Mouse (Mus musculus) layer of hippocampus, postnatal 25 days (tissue): ENCODE results near the gene Eif4e3. TPM values are rescaled to one million over a fixed set of nuclear protein-coding genes. Genes with fewer than 3 reads are reported as not detected.

Experiments
- DNase-seq, 2 experiments: peaks; one replicate each; pipeline ENCODE4 v3.0.0; 2022; ENCODE audit warnings: mixed read lengths in 2 of 2, low spot score in 1 of 2; ENCODE audit errors: extremely low spot score in 1 of 2
- total RNA-seq, 2 experiments: library from RNA; stranded (reverse); gene quantifications; 2 replicates each; pipeline ENCODE4 v1.2.3; 2021

Eif4e3 gene
- total RNA-seq, 2 experiments from 2014 or later, result 21.0 to 21.5 TPM

- no peak for DNase-seq
Observed at GRCm38 (mm10) chr6:99665457-99666317, 884 bp downstream of the Eif4e3 start.

DNA sequence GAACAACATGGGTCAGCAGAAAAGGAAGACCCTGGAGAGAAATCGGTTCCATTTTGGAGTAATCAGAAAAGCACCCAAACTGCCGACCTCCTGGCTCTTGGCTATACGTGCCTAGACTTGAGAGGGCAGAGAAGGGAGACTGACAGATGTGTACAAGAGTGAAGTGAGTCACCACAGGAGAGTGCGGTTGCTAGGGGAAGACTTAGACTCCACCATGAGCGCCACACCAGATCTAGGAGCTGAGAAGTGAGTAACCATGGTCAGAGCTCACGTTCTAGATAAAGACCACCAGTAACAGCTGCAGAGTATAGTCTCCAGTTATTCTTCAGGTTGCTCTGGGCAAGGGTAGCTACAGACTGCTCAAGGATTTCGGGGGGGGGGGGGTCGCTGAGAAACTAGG is 3.3 kb downstream of the Eif4e3 start:
- no peak for DNase-seq

- DNase-seq, result no peak
Observed at GRCm38 (mm10) chr6:99660443-99660842, 6.1 kb downstream of the Eif4e3 start.

DNA sequence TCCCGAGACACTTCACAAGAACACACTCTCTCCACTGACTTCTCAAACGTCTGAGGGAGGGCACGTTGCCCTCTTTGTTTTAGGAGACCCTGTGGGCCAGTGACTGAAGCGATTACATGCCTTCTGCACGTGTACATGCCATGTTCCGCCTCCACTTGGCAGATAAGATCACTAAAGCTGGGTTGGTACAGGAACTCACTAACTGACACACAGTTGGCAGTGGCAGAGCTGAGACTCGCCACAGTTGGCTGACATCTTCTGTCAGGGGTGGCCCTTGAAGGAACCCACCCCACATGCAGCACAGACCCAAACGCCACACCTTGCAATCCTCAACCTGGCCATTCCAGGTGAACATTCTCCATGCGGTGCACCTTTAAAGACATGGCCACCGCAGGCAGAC is 8.0 kb downstream of the Eif4e3 start:
- DNase-seq, result no peak

DNA sequence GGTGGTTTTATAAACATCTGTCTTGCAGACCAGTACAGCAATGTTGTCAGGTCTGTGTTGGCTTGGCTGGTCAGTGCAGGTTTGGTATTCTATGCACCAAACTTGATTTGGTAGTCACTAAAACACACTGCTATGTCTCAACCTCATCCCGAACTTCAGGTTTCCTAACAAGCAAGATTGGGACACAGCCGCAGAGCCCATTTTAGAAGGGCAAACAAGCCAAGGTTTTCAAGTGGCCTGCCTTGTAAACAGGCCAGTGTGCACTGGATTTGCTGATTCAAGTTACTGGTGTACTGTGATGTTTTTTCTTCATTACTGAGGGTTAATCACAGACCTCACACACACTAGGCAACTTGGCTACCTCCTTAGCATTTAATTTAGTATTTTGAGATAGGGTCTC is 10.5 kb downstream of the Eif4e3 start:
- DNase-seq, result no peak

GRCm38 (mm10) chr6:99655488-99655887 is 11.1 kb downstream of the Eif4e3 start:
- DNase-seq, result no peak

- DNase-seq, result no peak
Observed at GRCm38 (mm10) chr6:99654343-99654742, 12.2 kb downstream of the Eif4e3 start.

- no peak for DNase-seq
Observed at GRCm38 (mm10) chr6:99652341-99652740, 14.2 kb downstream of the Eif4e3 start.

- no peak for DNase-seq
Observed at GRCm38 (mm10) chr6:99649307-99649706, 17.3 kb downstream of the Eif4e3 start.

DNA sequence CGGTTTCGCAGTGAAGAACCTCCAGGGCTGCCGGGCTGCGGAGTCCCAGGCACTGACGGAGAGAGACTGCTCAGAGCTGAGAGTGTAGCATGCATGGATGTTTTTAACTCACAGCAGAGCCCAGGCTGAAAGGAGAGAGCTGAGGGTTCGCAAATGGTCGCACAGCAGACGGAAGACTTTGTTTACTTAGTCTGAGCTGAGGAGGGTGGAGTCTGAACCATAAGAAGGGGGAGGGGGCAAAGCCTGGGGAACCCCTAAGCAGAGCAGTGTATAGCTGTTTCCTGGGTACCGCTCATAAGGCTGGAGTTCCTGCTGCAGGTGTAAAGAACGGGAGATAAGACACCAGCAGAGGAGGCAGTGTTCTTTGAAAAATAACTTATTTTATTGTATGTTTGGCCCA is 20.2 kb downstream of the Eif4e3 start:
- no peak for DNase-seq

DNA sequence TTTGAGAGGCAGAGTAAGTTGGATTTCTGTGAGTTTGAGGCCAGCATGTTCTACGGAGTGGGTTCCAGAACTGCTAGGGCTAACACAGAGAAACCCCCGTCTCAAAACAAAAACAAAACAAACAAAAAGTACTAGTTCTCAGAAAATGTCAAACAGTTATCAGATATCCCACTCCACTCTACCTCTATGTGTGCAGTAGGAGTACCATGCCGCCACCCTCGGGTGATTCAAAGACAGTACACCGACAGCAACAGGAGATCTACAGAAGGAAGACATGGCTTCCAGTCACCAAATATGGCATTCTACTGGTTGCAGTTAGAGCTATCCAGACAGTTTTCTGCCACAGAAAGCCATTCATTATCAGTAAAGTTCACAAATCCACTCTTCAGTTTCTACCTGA is 21.7 kb downstream of the Eif4e3 start:
- DNase-seq, result no peak

- DNase-seq, result no peak
Observed at GRCm38 (mm10) chr6:99644386-99644785, 22.2 kb downstream of the Eif4e3 start.

GRCm38 (mm10) chr6:99643439-99644199 is 23.0 kb downstream of the Eif4e3 start:
- DNase-seq, result no peak

GRCm38 (mm10) chr6:99637456-99637855 is 29.1 kb downstream of the Eif4e3 start:
- no peak for DNase-seq

- no peak for DNase-seq
Observed at GRCm38 (mm10) chr6:99636801-99637200, 29.8 kb downstream of the Eif4e3 start.

DNA sequence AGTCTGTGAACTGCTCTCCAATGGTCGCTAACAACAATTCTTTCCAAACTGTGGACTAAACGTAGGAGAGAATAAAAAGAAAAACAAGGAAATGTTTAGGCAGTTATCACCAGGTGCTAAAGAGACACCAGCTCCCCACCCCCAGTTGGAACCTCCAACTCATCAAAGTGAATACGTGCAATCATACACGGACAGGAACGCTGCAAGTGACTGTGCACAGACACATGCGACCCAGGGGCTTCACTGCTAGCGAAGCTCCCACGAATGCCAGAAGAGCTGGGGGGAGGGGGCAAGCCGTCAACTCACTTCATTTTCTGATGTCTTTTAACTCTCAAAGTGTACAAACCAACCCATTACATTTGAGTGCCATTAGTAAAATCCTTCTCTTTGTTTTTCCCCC is 30.4 kb downstream of the Eif4e3 start:
- DNase-seq, result no peak

GRCm38 (mm10) chr6:99632121-99632980 is 34.2 kb downstream of the Eif4e3 start:
- no peak for DNase-seq

DNA sequence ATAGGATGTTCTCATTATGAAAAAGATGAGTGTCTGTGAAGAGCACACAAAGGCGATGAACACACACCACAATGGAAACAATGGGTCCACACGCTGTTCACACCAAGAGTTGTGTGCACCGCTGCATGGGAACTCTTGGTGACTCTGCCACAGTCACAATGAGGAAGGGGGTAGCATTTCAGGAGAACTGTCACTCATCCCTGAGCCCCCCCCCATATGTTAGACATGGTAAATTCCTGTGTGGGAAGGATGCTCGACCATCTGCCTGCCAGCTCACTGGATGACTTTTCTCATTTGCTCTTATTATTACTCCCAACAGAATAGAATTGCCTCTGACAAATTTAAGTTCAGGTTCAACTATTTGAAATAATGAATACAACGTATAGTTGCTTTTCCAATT is 34.9 kb downstream of the Eif4e3 start:
- DNase-seq, result no peak

DNA sequence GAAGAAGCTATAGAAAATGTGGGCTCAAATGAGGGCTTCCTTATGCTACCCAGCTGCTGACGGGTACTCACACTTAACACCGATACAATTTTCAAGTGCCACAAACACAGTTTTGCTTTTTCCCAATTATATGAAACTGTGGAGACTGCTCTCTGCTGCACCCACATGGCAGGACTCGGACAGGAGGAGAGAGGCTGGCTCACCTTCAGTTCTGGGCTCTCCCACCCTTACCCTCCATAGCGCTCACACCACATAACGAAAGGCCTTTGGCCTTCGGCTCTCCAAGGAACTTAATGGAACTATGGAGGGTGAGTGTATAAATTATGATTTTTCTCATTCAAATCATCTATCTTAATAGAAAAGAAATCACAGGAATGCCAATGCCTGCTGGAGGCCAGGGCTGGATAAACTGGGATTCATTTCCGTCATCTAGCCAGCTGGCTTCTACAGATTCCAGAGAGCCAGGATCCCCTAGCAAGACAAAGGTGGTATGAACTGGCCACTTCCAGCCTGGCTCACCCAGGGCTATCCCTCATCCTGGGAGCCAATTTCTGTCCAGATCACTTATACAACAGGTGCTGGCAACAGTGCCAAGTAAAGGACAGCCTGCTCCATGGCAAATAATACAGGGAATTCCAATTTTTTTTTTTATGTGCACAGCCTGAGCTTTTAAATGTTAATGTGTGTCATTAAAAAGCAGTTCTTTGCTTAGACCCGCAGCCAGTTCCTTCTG is 36.7 kb downstream of the Eif4e3 start:
- no peak for DNase-seq

- no peak for DNase-seq
Observed at GRCm38 (mm10) chr6:99626347-99626746, 40.2 kb downstream of the Eif4e3 start.
